Mouse (Mus musculus): Measurements from ENCODE around the gene Tpcn2. TPM values are rescaled to one million over a fixed set of nuclear protein-coding genes. Genes with fewer than 3 reads are reported as not detected.

Gene Tpcn2
- polyA plus RNA-seq, 1 experiment from 2014 or later: 0.95 TPM

DNA sequence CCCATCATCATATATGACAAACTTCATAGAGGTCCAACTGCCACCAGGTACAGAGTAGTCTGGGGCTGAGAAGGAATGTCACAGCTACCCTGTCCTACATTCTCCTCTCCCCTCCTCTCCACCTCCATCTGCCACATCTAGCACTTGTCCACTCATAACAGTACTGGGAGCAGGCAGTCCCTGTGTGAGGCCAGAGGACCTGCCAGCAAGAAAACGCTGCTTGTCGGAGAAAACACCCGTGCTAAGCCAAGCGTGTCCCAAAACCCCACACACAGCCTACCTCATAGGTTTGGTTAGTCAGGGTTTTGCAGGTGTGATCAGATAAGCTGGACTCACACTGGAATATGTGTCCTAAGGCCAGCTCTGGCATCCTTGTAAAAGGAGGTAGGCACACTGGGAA lies 42.9 kb downstream of the Tpcn2 start:
- 87% methylated on average over 4 of the region's 4 CpGs for WGBS
- Histone ChIP-seq H3K27me3 (ENCODE audit: control insufficient read depth, insufficient read depth, low read length) (no peaks in the 10 kb centered on the region), H3K4me1 (ENCODE audit: control insufficient read depth, insufficient read depth, low read length) (0 out of 2 replicates have a peak, but pooled peaks cover 6% of the 10 kb centered on the region), H3K9ac (replicated peaks; ENCODE audit: low read depth, low read length) (no peak overlapping the region), H3K36me3 (ENCODE audit: control insufficient read depth, insufficient read depth, low read length) (no peaks in the 10 kb centered on the region), H3K4me3 (ENCODE audit: low read depth, low read length) (no peak overlapping the region), H3K4me2 (ENCODE audit: low read depth, low read length) (no peak overlapping the region), H3K9me3 (ENCODE audit: control insufficient read depth, low read length) (no peaks in the 10 kb centered on the region), H3K27ac (ENCODE audit: low read depth, low read length) (no peak overlapping the region)
- ATAC-seq (ENCODE audit: low read depth): no peak

DNA sequence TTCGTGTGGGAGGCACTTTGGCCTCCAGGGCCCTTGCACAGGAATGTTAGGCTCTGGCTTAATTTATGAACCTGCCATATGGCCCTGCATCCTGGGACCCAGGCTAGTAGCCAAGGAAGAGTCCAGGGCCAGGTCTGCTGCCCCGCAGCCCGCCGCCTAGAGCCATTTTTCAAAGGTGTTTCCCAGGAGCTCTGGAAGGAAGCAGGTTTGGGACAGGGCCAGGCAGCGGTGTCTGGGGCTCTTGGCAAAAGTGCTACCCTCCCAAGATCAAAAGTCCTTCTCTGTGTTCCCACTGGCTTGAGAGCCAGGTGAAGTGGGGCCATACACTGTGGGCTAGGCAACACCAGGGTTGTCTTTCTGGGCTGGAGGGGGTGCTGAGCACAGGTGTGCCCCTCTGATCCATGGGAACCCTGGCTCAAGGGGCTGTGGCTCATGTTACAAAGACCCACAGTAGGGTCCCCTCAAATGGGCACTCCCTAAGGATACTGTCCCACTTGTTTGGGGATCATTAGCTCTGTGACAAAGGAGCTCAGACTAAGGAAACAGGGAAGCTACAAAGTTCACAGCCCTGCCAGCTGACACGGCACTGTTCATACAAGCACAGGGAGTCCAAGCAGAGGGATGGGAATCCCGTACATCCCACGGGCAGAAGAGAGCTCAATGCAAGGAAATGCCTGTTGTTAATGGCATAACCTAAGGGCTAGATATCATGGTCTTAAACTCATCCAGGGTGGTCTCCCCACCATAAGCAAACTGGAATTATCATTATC lies 43.9 kb downstream of the Tpcn2 start:
- H3K27me3 ChIP-seq (ENCODE audit: control insufficient read depth, insufficient read depth, low read length): no peaks in the 10 kb centered on the region
- H3K9ac ChIP-seq (replicated peaks; ENCODE audit: low read depth, low read length): no peak overlapping the region
- no peak overlapping the region for H3K4me2 ChIP-seq (ENCODE audit: low read depth, low read length)
- H3K4me1 ChIP-seq (ENCODE audit: control insufficient read depth, insufficient read depth, low read length): 0 out of 2 replicates have a peak, but pooled peaks cover 6% of the 10 kb centered on the region
- no peak overlapping the region for H3K4me3 ChIP-seq (ENCODE audit: low read depth, low read length)
- WGBS: 53% methylated on average over 8 of the region's 8 CpGs
- no peaks in the 10 kb centered on the region for H3K36me3 ChIP-seq (ENCODE audit: control insufficient read depth, insufficient read depth, low read length)
- H3K27ac ChIP-seq (ENCODE audit: low read depth, low read length): no peak overlapping the region
- ATAC-seq (ENCODE audit: low read depth): no peak
- H3K9me3 ChIP-seq (ENCODE audit: control insufficient read depth, low read length): no peaks in the 10 kb centered on the region

DNA sequence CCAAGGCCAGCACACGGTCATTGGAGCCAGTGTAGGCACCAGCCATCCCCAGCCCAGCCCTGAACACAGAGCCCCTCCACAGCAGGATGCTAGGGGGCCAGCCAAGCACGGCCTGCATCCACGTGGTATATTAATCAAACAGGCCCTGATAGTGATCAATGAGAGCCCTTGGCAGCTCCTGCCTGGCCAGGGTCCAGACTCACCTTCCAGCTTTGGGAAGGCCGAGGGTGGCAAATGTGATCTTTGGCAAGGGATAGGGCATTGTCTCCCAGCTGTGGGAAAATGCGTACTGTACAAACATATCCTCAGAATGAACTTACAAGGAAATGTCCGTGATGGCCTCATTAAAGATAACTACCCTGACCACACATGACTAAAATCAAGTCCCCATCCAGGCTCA lies 44.7 kb downstream of the Tpcn2 start:
- Histone ChIP-seq H3K27me3 (ENCODE audit: control insufficient read depth, insufficient read depth, low read length) (no peaks in the 10 kb centered on the region), H3K4me1 (ENCODE audit: control insufficient read depth, insufficient read depth, low read length) (0 out of 2 replicates have a peak, but pooled peaks cover 6% of the 10 kb centered on the region), H3K9ac (replicated peaks; ENCODE audit: low read depth, low read length) (no peak overlapping the region), H3K9me3 (ENCODE audit: control insufficient read depth, low read length) (no peaks in the 10 kb centered on the region), H3K36me3 (ENCODE audit: control insufficient read depth, insufficient read depth, low read length) (no peaks in the 10 kb centered on the region), H3K4me2 (ENCODE audit: low read depth, low read length) (no peak overlapping the region), H3K4me3 (ENCODE audit: low read depth, low read length) (no peak overlapping the region), H3K27ac (ENCODE audit: low read depth, low read length) (no peak overlapping the region)
- 48% methylated on average over 6 of the region's 6 CpGs for WGBS
- ATAC-seq (ENCODE audit: low read depth): no peak

DNA sequence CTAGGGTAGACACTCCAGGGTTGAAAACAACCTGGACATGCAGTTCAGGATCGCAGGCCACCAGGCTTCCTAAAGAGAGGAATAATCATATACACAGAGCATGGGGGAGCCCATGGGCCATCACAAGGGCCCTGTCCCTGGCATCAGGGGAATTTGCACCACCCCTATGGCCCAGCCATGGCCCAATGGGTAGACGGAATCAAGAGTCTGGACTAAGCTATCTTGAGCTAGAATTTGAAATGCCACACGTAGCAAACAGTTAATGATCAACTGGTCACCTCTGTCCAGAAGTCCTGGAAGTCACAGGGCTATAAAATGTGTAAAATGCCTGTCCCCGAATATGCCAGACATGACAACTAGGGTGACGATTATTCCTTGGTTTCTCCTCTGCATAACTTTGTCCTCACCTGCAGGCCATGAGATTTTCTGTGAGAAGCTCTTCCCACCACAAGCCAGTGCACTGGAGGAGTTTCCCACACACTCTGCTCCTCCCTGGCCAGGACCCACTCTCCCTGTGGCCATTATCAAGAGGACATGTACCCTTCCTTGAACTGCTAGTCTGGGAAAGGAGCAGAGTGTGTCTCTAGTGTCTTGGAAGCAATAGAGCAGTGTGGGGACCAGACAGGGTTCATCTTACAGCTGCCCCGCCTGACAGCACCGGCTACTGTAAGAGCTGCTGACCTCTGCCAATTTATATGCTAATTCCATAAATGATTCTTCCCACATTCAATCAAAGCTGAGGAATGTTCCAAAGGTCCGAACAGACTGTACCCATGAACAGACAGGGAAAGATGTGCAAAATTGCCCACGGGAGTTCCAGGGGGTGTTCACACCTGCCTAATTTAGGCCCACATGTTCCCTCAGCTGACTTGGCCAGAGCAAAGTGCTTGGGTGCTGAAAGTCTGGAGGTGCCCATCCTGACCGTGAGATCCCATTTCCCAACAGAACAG lies 48.7 kb downstream of the Tpcn2 start:
- Histone ChIP-seq H3K27me3 (ENCODE audit: control insufficient read depth, insufficient read depth, low read length) (no peaks in the 10 kb centered on the region), H3K36me3 (ENCODE audit: control insufficient read depth, insufficient read depth, low read length) (no peaks in the 10 kb centered on the region), H3K9me3 (ENCODE audit: control insufficient read depth, low read length) (no peaks in the 10 kb centered on the region), H3K4me3 (ENCODE audit: low read depth, low read length) (no peak overlapping the region), H3K9ac (replicated peaks; ENCODE audit: low read depth, low read length) (no peak overlapping the region), H3K4me1 (ENCODE audit: control insufficient read depth, insufficient read depth, low read length) (0 out of 2 replicates have a peak, but pooled peaks cover 6% of the 10 kb centered on the region), H3K4me2 (ENCODE audit: low read depth, low read length) (no peak overlapping the region), H3K27ac (ENCODE audit: low read depth, low read length) (no peak overlapping the region)
- 84% methylated on average over 10 of the region's 10 CpGs for WGBS
- no peak for ATAC-seq (ENCODE audit: low read depth)

DNA sequence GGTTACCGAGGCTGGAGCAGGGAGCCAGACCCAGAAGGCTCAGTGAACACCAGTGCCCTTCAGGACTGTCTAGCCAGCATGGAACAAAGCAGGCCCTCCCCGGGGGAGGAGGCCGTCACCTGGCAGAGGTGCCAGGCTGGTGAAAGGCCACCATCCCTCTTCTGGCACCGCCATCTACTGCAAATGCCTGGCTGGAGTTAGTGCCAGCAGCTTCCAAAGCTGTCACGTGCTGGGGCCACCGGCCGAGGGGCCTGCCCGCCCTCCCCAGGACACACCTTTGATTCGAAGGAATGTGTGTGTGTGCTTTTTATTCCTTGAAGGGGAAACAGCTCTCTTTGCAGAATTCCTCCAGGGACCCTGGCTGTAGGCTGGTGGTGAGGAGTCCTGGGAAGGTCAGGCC lies 52.2 kb downstream of the Tpcn2 start:
- Histone ChIP-seq H3K9ac (replicated peaks; ENCODE audit: low read depth, low read length) (no peak overlapping the region), H3K27ac (ENCODE audit: low read depth, low read length) (no peak overlapping the region), H3K27me3 (ENCODE audit: control insufficient read depth, insufficient read depth, low read length) (no peaks in the 10 kb centered on the region), H3K4me2 (ENCODE audit: low read depth, low read length) (no peak overlapping the region), H3K4me1 (ENCODE audit: control insufficient read depth, insufficient read depth, low read length) (no peaks in the 10 kb centered on the region), H3K36me3 (ENCODE audit: control insufficient read depth, insufficient read depth, low read length) (no peaks in the 10 kb centered on the region), H3K4me3 (ENCODE audit: low read depth, low read length) (no peak overlapping the region), H3K9me3 (ENCODE audit: control insufficient read depth, low read length) (no peaks in the 10 kb centered on the region)
- no peak for ATAC-seq (ENCODE audit: low read depth)
- 81% methylated on average over 9 of the region's 9 CpGs for WGBS

DNA sequence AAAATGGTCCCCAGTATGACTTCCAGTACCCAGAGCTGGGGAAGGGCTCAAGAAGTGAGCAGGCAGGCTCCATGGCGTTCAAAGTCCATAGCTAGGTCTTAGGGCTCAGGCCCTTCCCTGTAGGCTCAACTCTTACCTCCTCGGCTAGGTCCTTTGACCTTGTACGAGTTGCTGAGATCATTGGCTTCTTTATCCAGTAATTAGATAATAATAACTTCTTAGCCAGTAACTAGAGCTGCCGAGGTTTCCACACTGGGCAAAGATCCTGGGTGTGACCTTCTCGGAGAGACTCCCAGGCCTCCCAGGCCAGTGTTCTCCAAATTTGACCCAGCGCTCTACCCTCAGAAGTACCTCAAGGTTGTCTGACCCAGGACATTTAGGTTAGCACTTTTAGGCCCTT lies 57.2 kb downstream of the Tpcn2 start:
- H3K9ac ChIP-seq (replicated peaks; ENCODE audit: low read depth, low read length): no peak overlapping the region
- H3K4me3 ChIP-seq (ENCODE audit: low read depth, low read length): no peak overlapping the region
- H3K4me2 ChIP-seq (ENCODE audit: low read depth, low read length): no peak overlapping the region
- no peaks in the 10 kb centered on the region for H3K9me3 ChIP-seq (ENCODE audit: control insufficient read depth, low read length)
- no peaks in the 10 kb centered on the region for H3K4me1 ChIP-seq (ENCODE audit: control insufficient read depth, insufficient read depth, low read length)
- no peaks in the 10 kb centered on the region for H3K27me3 ChIP-seq (ENCODE audit: control insufficient read depth, insufficient read depth, low read length)
- no peak overlapping the region for H3K27ac ChIP-seq (ENCODE audit: low read depth, low read length)
- ATAC-seq (ENCODE audit: low read depth): no peak
- 95% methylated on average over 6 of the region's 6 CpGs for WGBS
- no peaks in the 10 kb centered on the region for H3K36me3 ChIP-seq (ENCODE audit: control insufficient read depth, insufficient read depth, low read length)

DNA sequence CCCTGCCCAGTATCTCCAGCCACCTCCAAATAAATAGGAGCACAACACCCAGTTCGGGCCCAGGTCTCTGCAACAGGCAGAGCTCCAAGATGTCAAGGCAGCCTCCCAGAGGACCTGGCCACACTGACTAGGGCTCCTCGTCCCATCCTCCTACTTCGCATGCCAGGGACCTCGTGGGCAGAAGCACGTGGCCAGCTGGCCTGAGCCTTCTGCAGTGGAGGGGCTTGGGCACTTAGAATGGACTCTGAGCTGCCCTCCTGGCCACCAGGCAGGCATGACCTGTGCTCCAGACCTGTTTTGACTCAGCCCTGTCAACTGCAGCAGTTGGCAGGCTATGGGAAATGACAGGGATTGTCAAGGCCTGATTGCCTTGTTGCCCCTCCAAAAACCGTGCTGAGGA lies 58.2 kb downstream of the Tpcn2 start:
- Histone ChIP-seq H3K4me2 (ENCODE audit: low read depth, low read length) (no peak overlapping the region), H3K9ac (replicated peaks; ENCODE audit: low read depth, low read length) (no peak overlapping the region), H3K4me1 (ENCODE audit: control insufficient read depth, insufficient read depth, low read length) (no peaks in the 10 kb centered on the region), H3K27ac (ENCODE audit: low read depth, low read length) (no peak overlapping the region), H3K27me3 (ENCODE audit: control insufficient read depth, insufficient read depth, low read length) (no peaks in the 10 kb centered on the region), H3K9me3 (ENCODE audit: control insufficient read depth, low read length) (no peaks in the 10 kb centered on the region), H3K4me3 (ENCODE audit: low read depth, low read length) (no peak overlapping the region), H3K36me3 (ENCODE audit: control insufficient read depth, insufficient read depth, low read length) (no peaks in the 10 kb centered on the region)
- WGBS: 89% methylated on average over 6 of the region's 6 CpGs
- no peak for ATAC-seq (ENCODE audit: low read depth)

DNA sequence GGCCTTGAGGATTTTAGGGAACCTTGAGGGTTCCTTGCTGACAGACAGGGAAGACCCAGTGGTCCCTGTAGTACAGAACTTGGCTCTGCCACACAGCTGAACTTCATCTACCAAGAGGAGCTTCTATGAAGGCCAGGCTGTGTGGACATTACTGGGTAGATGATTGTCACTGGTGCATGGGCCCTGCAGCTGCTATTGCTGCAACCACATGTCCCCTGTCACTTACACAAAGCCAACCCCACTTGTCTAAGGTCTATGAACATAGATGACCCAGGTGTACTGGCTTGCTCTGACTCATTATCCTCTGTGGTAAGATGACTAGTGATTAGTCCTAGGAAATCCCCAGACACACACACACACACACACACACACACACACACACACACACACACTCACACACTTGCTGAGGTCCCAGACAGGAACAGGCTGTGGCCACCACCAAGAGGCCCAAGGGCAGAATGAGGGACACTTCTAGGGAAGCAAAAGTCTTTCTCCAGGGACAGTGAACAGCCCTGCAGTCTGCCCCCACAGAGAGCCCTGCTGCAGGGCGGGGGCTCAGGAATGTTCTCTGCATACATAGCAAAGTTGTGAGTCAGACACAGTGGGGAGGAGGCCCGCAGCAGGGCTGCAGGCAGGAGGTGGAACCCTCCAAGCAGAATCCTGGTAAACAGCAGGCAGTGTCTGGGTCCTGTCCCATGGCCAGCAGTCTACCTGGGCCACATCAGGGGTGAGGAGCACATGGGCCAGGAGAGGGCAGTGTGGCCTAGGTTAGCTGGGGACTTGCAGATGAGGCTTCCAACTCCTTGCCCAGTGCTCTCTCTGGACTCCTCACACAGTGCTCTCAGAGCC lies 61.7 kb downstream of the Tpcn2 start:
- Histone ChIP-seq H3K36me3 (ENCODE audit: control insufficient read depth, insufficient read depth, low read length) (no peaks in the 10 kb centered on the region), H3K27me3 (ENCODE audit: control insufficient read depth, insufficient read depth, low read length) (no peaks in the 10 kb centered on the region), H3K4me3 (ENCODE audit: low read depth, low read length) (no peak overlapping the region), H3K9me3 (ENCODE audit: control insufficient read depth, low read length) (no peaks in the 10 kb centered on the region), H3K4me1 (ENCODE audit: control insufficient read depth, insufficient read depth, low read length) (no peaks in the 10 kb centered on the region), H3K9ac (replicated peaks; ENCODE audit: low read depth, low read length) (no peak overlapping the region), H3K27ac (ENCODE audit: low read depth, low read length) (no peak overlapping the region), H3K4me2 (ENCODE audit: low read depth, low read length) (no peak overlapping the region)
- 50% methylated on average over 2 of the region's 2 CpGs for WGBS
- ATAC-seq (ENCODE audit: low read depth): peak; percentile 41; the same call in 1 of the 2 replicates
